Mouse (Mus musculus) lung, postnatal 0 days (tissue): ENCODE results near the gene Gm43738.

Experiments
- CTCF ChIP-seq: IDR thresholded peaks from 2 replicates; pipeline ENCODE4 v1.5.1; 2016; ENCODE audit warnings: antibody characterized with exemption, mild to moderate bottlenecking
- EP300 ChIP-seq: IDR thresholded peaks from 2 replicates; pipeline ENCODE4 v1.6.1; 2016; ENCODE audit warnings: antibody characterized with exemption, mild to moderate bottlenecking, control low read depth

GRCm38 (mm10) chr3:89144821-89145220, 43.9 kb upstream of the Gm43738 start:
- TF ChIP-seq CTCF: no peak
- no peak for TF ChIP-seq EP300
